Mouse (Mus musculus) right cerebral cortex, adult 2 months (tissue): ENCODE data around the gene Sv2a.

Experiments
- DNase-seq, 2 experiments: peaks; one replicate each; pipeline ENCODE4 v3.0.0; 2021 to 2022; ENCODE audit warnings: low spot score in 2 of 2

Sv2a gene

DNA sequence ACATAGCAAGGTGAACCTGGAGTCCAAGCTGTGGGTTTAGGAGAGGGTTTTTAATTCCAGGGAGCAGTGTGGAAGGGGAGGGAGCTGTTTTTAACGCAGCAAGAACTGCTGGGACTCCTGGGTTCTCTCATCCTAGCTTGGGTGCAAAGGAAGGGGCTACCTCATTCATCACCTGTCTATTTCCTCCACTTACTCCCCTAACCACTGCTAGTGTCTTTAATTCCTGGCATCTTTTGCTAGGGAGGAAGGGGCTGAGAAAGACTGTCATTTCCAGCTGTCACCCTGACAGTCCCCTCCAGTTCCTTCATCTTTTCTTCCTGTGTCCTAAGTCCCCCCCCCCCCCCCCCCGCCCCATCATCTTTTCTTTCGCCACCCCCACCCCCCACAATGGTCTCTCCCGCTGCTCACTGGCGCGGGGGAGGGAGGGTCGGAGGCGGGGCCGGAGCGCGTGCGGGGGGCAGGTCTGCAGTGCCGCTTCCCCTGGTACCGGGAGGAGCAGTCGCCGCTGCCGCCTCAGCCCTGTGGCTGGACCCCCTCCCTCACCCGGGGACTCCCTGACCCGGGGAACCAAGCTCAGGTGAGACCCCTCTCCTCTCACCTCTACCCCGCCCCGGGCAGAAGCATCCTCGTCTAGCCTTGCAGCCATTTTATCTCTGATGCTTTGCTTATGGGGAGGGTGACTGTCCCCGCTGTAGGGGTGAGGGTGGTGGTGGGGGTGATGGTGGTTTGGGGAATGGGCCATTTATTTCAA is at the start of gene Sv2a:
Gene Sv2a, plus strand, starts transcription at position 425 of the 751 bp plus-strand sequence.
- peak; percentile 69 to 72 for DNase-seq

GRCm38 (mm10) chr3:96132478-96132877 is 48.5 kb upstream of the Sv2a start:
- DNase-seq: no peak

- DNase-seq: no peak
Observed at GRCm38 (mm10) chr3:96133327-96133905, 47.5 kb upstream of the Sv2a start.

- no peak for DNase-seq
Observed at GRCm38 (mm10) chr3:96135011-96135410, 45.9 kb upstream of the Sv2a start.

GRCm38 (mm10) chr3:96147950-96148349 is 33.0 kb upstream of the Sv2a start:
- DNase-seq: peak; percentile 67 to 75

- DNase-seq: no peak
Observed at GRCm38 (mm10) chr3:96151836-96152235, 29.1 kb upstream of the Sv2a start.

- peak; percentile 27 to 41 for DNase-seq
Observed at GRCm38 (mm10) chr3:96152611-96153010, 28.3 kb upstream of the Sv2a start.

DNA sequence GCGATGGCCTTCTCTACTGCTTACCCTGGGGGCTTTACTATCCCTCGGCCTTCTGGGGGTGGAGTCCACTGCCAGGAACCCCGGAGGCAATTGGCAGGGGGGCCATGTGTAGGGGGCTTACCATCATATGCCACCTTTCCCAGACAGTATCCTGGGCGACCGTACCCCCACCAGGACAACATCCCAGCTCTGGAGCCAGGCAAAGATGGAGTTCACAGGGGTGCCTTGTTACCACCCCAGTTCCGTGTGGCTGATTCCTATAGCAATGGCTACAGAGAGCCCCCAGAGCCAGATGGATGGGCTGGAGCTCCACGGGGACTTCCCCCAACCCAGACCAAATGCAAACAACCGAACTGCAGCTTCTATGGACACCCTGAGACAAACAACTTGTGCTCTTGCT is 25.4 kb upstream of the Sv2a start:
- no peak for DNase-seq

- no peak for DNase-seq
Observed at GRCm38 (mm10) chr3:96159820-96160219, 21.1 kb upstream of the Sv2a start.

DNA sequence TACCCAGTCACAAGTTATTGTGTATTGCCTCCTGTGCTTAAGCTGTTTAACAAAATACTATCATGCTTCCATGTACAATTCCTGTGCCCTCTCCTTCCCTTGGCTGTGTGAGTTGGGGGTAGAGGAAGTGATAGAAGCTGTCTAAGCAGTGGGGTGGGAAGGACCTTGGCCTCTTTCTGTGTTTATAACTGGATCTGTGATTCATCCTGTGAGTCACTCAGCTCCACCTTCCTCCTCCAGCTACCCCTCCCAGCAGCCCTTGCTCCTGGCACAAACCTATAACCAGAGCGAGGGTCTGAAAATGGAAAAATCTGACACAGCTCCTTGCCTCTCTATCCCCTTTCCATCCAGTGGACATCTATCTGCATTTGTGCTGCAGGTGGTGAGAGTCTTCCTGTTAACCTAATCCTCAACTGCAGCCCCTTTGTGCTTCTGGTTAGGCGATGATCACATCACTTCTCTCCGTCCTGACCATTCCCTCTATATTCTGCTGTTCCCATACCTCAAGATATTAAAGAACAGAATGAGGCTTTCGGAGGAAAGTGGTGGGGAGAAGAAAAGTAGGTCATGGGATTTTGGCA is 20.6 kb upstream of the Sv2a start:
- peak; percentile 54 to 71 for DNase-seq

DNA sequence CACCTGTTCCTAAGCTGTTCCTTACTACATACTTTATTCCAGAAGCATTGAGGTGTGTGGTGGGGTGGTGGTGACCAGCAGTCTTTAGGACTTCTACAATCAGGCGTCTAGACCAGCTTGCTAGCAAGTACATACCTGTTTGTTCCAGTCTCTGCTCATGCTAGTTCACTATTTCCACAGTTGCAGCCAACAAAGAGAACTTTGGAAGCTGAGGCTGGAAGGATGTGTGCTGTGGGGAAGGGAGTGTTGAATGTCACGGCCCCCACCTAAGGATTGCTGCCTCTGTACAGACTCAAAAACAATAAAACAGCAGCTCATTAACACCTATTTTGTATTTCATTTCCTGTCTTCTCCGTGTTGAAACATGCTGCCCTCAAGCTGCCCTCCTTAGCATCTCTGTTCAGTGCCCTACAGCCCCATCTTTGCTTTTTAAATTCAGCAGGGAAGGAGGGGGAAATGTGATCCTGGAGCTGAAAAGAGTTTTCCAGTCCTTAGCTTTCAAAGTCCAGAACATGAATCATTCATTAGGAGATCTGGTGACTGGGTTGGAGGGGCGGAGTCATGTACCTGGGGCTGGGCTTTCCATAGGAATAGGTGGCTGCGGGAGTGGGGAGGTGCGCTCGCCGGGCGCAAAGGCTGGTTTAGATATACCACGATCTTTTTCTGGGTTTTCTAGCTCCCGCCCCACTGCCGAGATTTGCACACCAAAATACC is 20.0 kb upstream of the Sv2a start:
- peak; percentile 71 to 74 for DNase-seq

DNA sequence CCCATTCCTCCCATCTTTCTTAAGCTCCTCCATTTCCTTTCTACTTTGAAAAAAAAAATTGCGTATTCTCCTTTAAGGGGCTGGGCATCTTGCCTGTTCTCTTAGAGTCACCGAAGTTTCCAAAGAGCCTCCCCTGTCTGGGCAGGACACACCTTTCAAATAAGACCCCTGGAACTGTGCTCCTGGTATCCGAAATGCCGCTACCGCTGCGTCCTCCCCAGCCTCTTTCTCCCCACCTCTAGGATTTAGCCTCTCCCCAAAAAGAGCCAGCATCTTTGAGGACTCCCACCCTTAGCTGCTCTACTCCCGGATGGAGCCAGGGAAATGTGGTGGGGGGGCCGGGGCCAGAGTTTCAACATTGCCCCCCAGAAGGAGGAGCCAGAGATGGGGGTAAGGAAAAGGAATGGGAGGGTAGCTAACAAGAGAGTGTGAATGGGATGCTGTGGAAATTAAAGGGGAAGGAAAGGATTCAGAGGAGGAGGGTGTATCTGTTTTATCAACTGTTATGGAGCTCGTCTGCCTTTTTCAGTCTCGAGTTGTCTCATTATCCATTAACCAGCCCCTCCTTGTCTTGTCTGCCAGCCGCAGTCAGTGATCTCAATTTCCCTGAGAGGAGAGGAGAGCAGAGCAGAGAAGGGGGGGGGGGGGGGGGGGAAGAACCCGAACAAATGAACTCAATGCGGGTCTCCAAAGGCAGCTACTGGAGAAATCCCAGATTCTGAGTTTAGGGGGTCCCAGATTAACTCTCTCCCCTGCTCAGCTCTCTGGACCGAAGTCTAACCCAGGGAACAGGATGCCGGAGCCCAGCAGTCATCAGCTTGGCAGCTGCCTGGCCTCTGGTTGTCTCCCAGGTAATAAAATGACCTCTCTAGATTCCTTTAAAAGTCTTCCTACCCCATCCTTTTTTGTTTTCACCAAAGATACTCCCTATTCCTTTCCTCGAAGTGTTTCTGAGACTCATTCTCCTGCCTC is 18.8 kb upstream of the Sv2a start, which contains the start of gene Mtmr11:
Gene Mtmr11, plus strand, starts transcription at position 136 of the 972 bp plus-strand sequence.
- peak in 1 of 2 experiments; percentile 27 for DNase-seq

DNA sequence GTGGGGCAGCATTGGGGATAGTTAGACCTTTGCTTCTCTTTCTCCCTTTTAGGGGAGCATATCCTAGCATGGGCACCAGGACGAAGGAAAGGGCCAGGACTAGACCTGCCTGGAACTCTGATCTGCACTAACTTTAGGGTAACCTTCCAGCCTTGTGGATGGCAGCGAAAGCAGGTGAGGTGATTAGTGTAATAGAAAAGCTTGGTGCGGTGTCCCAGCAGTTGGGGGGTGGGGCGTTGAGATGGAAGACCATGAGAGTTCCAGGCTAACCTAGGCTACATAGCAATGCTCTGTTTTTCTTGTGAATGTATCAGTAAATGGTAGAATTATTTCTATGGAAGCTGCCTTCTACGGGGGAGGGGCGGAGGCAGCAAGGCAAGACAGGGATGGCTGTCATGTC is 17.9 kb upstream of the Sv2a start:
- DNase-seq: no peak

DNA sequence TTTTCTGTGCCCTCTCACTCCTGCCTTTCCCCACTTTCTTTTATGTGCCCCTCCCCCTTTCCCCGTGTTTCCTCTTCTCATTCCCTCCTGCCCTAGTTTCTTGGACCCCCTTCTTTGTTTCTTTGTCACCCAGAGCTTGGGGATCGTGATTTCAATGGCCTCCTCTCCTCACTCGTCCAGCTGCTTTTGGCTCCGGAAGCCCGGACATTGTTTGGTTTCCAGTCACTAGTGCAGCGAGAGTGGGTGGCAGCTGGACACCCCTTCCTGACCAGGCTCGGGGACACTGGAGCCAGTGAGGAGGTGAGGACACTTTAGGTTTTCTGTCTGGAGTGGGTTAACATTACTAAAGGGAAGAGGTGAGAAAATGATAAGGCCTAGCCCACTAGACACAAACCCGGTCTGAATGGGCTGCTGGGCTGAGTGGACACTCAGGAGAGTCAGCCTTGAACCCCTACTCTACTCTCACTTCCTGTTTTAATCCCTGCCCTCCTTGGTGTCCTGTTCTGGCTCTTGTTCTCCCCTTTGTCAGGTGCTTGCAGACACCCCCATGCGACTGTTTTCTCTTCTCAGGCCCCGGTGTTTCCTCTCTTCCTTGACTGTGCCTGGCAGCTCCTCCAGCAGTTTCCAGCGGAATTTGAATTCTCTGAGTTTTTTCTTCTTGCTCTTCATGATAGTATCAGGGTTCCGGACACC is 12.3 kb upstream of the Sv2a start:
- DNase-seq: no peak

- DNase-seq: no peak
Observed at GRCm38 (mm10) chr3:96170276-96170675, 10.7 kb upstream of the Sv2a start.

DNA sequence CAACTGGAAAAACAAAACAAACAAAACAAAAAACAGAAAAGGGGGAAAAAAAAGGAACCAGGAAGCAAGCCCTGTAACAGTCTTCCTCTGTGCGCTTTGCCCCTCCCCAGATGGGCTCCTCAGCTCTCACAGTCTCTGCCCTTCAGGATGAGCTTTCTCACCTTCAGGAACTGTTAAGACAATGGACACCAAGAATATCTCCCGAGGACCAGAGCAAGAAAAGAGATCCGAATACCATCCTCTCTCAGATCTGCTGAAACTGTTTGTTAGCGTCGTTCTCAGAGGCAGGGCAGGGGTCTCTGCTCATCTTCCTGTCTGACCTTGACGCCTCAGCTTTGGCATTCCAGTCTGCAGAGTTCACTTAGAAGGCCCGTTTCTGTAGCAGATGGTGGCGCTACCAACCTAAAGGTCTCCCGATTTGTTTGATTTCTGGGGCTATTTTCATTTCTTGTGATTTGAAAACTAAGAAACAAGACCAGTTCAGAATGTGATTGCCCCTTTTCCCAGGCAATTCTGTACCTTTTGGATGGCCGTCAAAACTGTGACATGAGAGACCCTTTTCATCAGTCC is 9.9 kb upstream of the Sv2a start:
- no peak for DNase-seq

GRCm38 (mm10) chr3:96171583-96172196 is 9.3 kb upstream of the Sv2a start:
- peak in 1 of 2 experiments; percentile 55 for DNase-seq

GRCm38 (mm10) chr3:96172197-96173178 is 8.5 kb upstream of the Sv2a start, which contains the start of gene Sf3b4:
Gene Sf3b4, plus strand, starts transcription at chr3:96172332.
- DNase-seq: peak; percentile 80 to 85
